Mouse (Mus musculus): Measurements from ENCODE around the gene Myom3.

DNA sequence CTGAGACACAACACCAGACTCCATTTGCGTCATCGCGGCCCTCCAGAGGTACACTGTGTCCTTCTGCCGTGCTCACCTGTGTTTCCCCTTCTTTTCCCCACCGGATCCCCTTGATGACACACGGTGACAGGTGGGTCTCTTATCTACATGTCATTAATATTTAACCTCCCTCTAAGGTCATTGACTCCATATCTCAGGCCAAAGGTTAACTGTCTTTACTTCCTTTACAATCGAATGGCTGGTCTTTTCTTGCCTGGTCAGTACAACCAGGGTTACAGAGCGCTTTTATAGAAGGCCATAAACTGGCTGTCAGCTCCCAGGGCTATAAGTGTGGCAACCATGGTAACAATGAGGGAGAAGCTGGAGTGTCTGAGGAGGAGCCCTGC, 6.7 kb upstream of the Myom3 start:
- TF ChIP-seq MAX (IDR thresholded peaks at IDR 0.05) (no peak), CTCF (IDR thresholded peaks at IDR 0.05; ENCODE audit: control insufficient read depth, insufficient read depth, insufficient read length) (no peak), CEBPB (IDR thresholded peaks at IDR 0.05; ENCODE audit: low read depth) (no peak), MYOD1 (IDR thresholded peaks at IDR 0.05; ENCODE audit: control insufficient read depth, insufficient read length, low read depth) (no peak), USF1 (IDR thresholded peaks at IDR 0.05; ENCODE audit: low read depth) (no peak), FOSL1 (IDR thresholded peaks at IDR 0.05; ENCODE audit: insufficient read depth, low read length, poor library complexity, severe bottlenecking) (no peak), MYOG (IDR thresholded peaks at IDR 0.05; ENCODE audit: control insufficient read depth, extremely low read depth, insufficient read length) (no peak)

Data from C2C12 (cell line).